Mouse (Mus musculus) limb, embryonic 11.5 days (tissue): ENCODE measurements around the gene Trpv4. TPM values are rescaled to one million over a fixed set of nuclear protein-coding genes. Genes with fewer than 3 reads are reported as not detected.

Experiments used
- ATAC-seq: fragments of 200-750 bp; cut with Nextera tagmentation; 2 replicates; pipeline ENCODE4 v1.8.0; 2017; ENCODE audit warnings: low read depth; ENCODE audit not compliant: insufficient number of reproducible peaks, low FRiP score, low TSS enrichment
- DNase-seq: peaks from one replicate; pipeline ENCODE4 v3.0.0-alpha.2; 2015; ENCODE audit warnings: low spot score
- H3K27ac ChIP-seq: fragments of 300-500 bp; sonication (generic); replicated peaks from 2 replicates; pipeline ENCODE4 v1.5.1; 2014; ENCODE audit warnings: low read depth, mild to moderate bottlenecking, low read length
- H3K27me3 ChIP-seq: fragments of 300-500 bp; sonication (generic); 2 replicates; pipeline ENCODE4 v1.6.1; 2014; ENCODE audit warnings: mild to moderate bottlenecking, low read length, mixed read lengths; ENCODE audit not compliant: control insufficient read depth, insufficient read depth
- H3K36me3 ChIP-seq: fragments of 300-500 bp; sonication (generic); 2 replicates; pipeline ENCODE4 v1.6.1; 2014; ENCODE audit warnings: mild to moderate bottlenecking, low read length, moderate library complexity, mixed read lengths; ENCODE audit not compliant: control insufficient read depth, insufficient read depth
- H3K4me1 ChIP-seq: fragments of 300-500 bp; sonication (generic); 2 replicates; pipeline ENCODE4 v1.6.1; 2014; ENCODE audit warnings: low read length, mixed read lengths; ENCODE audit not compliant: control insufficient read depth, insufficient read depth
- H3K4me2 ChIP-seq: fragments of 300-500 bp; sonication (generic); 2 replicates; pipeline ENCODE4 v1.6.1; 2014; ENCODE audit warnings: low read depth, mild to moderate bottlenecking, moderate library complexity; ENCODE audit not compliant: severe bottlenecking
- H3K4me3 ChIP-seq: fragments of 300-500 bp; sonication (generic); 2 replicates; pipeline ENCODE4 v1.5.1; 2014; ENCODE audit warnings: low read depth, low read length
- H3K9ac ChIP-seq: fragments of 300-500 bp; sonication (generic); 2 replicates; pipeline ENCODE4 v1.6.1; 2014; ENCODE audit warnings: mild to moderate bottlenecking, low read length
- H3K9me3 ChIP-seq: fragments of 300-500 bp; sonication (generic); 2 replicates; pipeline ENCODE4 v1.6.1; 2016; ENCODE audit warnings: low read length; ENCODE audit not compliant: control insufficient read depth
- WGBS: fragments of 180-500 bp; shearing (Covaris S2); extraction: QIAGEN DNeasy Blood & Tissue Kit; methylation state at CpG from one replicate; pipeline ENCODE4 v1.1.7; 2014; 5-methylcytosine and 5-hydroxymethylcytosine counted together
- polyA plus RNA-seq: library from polyadenylated mRNA; unstranded; fragments of >200 nt; fragmentation: Nextera tagmentation; extraction: Ambion mirVana; gene quantifications from 2 replicates; pipeline ENCODE4 v1.2.1, GENCODE M21; 2014

Trpv4 gene
- polyA plus RNA-seq, 1 experiment from 2014 or later, result 0.53 TPM

DNA sequence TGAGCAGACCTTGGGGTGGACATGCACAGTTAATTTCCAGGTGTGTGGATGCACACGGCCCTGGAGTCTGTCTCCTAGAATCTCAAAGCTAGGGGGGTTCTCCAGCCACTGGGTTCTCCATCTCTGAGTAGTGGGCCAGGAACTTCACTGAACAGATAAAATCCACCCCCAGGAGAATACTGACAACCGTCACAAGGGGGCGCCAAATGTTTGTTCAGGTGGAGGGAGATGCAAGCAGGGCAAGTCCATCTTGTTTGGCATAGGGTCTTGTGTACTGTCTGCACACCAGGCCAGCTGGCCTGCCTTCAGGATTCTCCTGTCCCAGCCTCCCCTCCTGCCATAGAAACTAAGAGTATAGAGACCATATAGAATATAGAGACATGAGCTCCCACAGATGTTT, 32.6 kb downstream of the Trpv4 start:
- DNase-seq, result peak; percentile 85

DNA sequence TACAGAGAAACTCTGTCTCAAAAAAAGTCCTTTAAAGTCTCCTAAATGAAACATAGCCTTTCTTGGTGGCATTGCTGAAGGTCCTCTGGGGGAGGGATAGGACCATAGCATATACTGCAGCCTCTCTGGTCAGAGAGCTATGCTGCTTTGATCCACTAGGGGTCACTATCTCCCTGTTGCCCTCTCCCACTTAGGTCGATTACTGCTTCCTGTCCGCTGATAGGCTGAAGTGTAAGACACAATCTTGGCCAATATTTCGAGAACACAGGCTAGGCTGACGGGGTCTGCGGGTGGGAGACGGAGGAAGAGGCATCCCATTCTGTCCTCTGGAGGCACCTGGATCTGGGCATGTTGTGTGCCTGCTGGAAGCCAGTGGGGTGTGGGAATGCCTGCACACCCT, 37.9 kb downstream of the Trpv4 start:
- DNase-seq, result no peak
- Histone ChIP-seq H3K4me1 (0 out of 2 replicates have a peak, but pooled peaks cover 2% of the 10 kb centered on the region), H3K4me3 (no peak overlapping the region), H3K27ac (no peak overlapping the region), H3K4me2 (no peak overlapping the region), H3K36me3 (no peaks in the 10 kb centered on the region; the same call in 1 of the 2 replicates), H3K9me3 (no peaks in the 10 kb centered on the region), H3K27me3 (no peaks in the 10 kb centered on the region), H3K9ac (no peak overlapping the region)
- no peak for ATAC-seq
- WGBS, result 41% methylated on average over 6 of the region's 6 CpGs

More for the DNA sequence above, 32.6 kb downstream of the Trpv4 start:
- H3K9me3 ChIP-seq, result no peaks in the 10 kb centered on the region
- no peak for ATAC-seq
- WGBS, result 24% methylated on average over 3 of the region's 3 CpGs
- no peaks in the 10 kb centered on the region for H3K36me3 ChIP-seq
- H3K4me1 ChIP-seq, result no peaks in the 10 kb centered on the region
- H3K4me3 ChIP-seq, result no peak overlapping the region
- no peak overlapping the region for H3K4me2 ChIP-seq
- H3K27ac ChIP-seq, result no peak overlapping the region
- H3K9ac ChIP-seq, result no peak overlapping the region
- H3K27me3 ChIP-seq, result no peaks in the 10 kb centered on the region

DNA sequence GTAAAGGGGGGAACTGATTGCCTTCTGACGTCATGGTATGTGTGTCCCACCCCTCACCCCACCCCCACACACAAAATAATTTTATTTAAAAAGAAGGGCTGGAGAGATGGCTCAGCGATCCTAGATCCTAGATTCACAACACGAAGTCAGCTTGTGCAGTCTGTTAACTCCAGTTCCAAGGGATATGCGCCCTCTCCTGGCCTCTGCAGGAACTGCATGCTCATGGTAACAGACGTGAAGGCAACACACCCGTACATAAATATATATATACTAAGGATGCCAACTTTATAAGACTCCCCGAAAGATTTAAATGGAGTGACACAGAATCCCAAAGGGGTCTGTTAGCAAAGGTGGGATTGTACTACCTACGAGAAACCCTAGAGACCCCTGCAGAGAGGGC, 39.4 kb downstream of the Trpv4 start:
- ATAC-seq, result no peak
- 34% methylated on average over 8 of the region's 8 CpGs for WGBS
- Histone ChIP-seq H3K4me2 (no peak overlapping the region), H3K4me3 (no peak overlapping the region), H3K4me1 (0 out of 2 replicates have a peak, but pooled peaks cover 2% of the 10 kb centered on the region), H3K9me3 (no peaks in the 10 kb centered on the region), H3K27ac (no peak overlapping the region), H3K27me3 (no peaks in the 10 kb centered on the region), H3K36me3 (no peaks in the 10 kb centered on the region; the same call in 1 of the 2 replicates), H3K9ac (no peak overlapping the region)
- DNase-seq, result peak; percentile 91

DNA sequence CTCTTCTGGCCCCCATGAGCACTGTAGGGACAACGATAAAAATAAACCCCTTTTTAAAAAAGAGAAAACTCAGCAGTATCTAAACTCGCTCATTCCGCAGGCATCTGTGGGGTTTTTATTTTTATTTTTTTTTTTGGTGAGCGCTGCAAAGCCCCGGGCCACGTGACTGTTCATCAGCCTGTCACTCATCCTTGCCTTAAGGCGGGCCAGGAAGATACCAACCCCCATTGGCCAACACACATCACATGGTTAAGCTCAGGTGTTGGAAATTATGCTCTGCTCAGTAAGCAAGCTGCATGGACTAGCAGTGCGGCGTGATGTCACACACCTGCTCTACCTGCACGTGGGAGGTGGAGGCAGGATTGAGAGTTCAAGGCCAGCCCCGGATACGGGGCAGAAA, 40.4 kb downstream of the Trpv4 start:
- Histone ChIP-seq H3K9me3 (no peaks in the 10 kb centered on the region), H3K4me1 (0 out of 2 replicates have a peak, but pooled peaks cover 2% of the 10 kb centered on the region), H3K36me3 (no peaks in the 10 kb centered on the region; the same call in 1 of the 2 replicates), H3K27ac (no peak overlapping the region), H3K27me3 (no peaks in the 10 kb centered on the region), H3K4me2 (no peak overlapping the region), H3K4me3 (no peak overlapping the region), H3K9ac (no peak overlapping the region)
- DNase-seq, result no peak
- WGBS, result 82% methylated on average over 12 of the region's 12 CpGs
- ATAC-seq, result no peak

DNA sequence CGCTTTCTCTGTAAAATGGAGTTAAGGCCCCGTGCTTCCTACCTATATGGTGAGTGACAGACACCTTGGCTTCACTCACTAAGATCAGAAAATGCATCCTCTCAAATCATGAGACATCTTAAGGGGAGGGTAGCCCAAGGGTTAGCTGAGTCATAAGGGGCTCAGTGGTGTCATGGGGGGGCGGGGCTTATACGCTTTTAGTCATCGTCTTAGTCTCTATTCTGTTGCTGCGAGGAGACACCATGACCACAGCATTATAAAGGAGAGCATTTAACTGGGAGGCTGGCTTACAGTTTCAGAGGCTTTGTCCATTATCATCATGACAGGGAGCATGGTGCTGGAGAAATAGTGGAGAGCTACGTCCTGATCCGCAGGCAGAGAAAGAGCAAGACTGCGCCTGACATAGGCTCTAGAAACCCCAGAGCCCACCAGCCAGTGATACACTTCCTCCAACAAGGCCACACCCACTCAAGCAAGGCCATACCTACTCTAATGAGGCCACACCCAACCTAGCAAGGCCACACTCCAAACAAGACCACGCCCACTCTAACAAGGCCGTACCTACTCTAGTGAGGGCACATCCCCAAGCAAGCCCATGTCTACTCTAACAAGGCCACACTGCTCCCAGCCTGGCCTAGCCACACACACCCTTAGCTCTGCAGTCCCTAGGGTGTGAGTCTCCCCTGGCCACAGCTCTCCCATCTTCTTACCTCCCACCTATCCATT, 41.7 kb downstream of the Trpv4 start:
- H3K9ac ChIP-seq, result no peak overlapping the region
- H3K36me3 ChIP-seq, result no peaks in the 10 kb centered on the region; the same call in 1 of the 2 replicates
- no peak for ATAC-seq
- H3K9me3 ChIP-seq, result no peaks in the 10 kb centered on the region
- H3K27ac ChIP-seq, result no peak overlapping the region
- no peak overlapping the region for H3K4me3 ChIP-seq
- 81% methylated on average over 11 of the region's 11 CpGs for WGBS
- no peak overlapping the region for H3K4me2 ChIP-seq
- H3K4me1 ChIP-seq, result 0 out of 2 replicates have a peak, but pooled peaks cover 5% of the 10 kb centered on the region
- no peak for DNase-seq
- no peaks in the 10 kb centered on the region for H3K27me3 ChIP-seq

DNA sequence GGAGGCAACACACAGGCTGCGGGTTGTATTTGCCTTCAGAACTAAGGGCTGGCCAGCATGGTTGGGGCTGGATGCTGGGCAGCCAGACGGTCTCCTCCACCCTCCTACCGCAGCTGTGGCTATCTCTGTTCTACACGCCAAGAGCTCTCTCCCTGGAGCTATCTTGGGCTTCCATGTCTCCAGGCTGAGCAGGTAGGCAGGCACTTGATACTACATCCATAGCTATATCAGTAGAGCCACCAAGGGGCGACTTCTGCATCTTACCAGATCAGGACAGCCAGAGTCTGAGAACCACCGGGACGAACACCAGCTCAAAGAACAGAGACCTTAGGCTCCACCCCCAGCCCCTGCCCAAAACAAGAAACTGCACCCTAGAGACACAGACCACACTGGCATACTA, 43.4 kb downstream of the Trpv4 start:
- Histone ChIP-seq H3K9ac (no peak overlapping the region), H3K4me3 (no peak overlapping the region), H3K27me3 (no peaks in the 10 kb centered on the region), H3K9me3 (no peaks in the 10 kb centered on the region), H3K27ac (no peak overlapping the region), H3K4me1 (0 out of 2 replicates have a peak, but pooled peaks cover 5% of the 10 kb centered on the region), H3K36me3 (peaks cover 3% of the 10 kb centered on the region; the same call in 1 of the 2 replicates), H3K4me2 (no peak overlapping the region)
- DNase-seq (no peak), ATAC-seq (no peak)
- WGBS, result 67% methylated on average over 7 of the region's 7 CpGs

DNA sequence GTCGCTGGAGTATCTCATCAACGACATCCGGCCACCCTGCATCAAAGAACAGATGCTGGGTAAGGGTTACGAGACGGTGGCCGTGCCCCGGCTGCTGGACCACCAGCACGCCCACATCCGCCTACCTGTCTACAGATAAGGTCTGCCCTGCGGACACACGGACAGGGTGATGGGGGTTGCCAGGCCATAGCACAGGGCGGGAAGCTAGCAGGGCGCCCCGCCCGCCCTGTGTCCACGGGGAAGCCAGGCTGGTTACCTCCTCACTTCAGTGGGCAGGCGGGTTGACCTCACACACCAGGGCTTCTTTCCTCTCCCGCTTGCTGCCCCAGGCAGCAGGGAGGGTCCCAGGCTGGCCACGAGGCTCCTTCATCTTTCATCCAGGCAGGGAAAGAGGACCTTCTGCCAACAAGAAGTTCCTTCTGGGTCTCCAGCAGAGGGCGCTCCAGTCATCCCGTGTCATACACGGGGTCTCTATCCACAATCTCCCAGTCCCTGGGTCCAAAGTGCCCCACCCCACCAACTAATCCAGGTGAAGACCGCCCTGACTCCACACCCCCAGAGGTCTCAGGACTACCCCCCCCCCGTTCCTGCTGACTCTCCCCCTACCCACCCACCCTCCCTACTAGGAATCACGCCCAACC, 46.1 kb downstream of the Trpv4 start:
- Histone ChIP-seq H3K4me1 (0 out of 2 replicates have a peak, but pooled peaks cover 8% of the 10 kb centered on the region), H3K4me2 (no peak overlapping the region), H3K36me3 (0 out of 2 replicates have a peak, but pooled peaks cover 3% of the 10 kb centered on the region), H3K9me3 (no peaks in the 10 kb centered on the region), H3K27ac (no peak overlapping the region), H3K27me3 (no peaks in the 10 kb centered on the region), H3K9ac (no peak overlapping the region), H3K4me3 (no peak overlapping the region)
- peak; percentile 76 for DNase-seq
- WGBS, result 59% methylated on average over 23 of the region's 25 CpGs
- ATAC-seq, result no peak

DNA sequence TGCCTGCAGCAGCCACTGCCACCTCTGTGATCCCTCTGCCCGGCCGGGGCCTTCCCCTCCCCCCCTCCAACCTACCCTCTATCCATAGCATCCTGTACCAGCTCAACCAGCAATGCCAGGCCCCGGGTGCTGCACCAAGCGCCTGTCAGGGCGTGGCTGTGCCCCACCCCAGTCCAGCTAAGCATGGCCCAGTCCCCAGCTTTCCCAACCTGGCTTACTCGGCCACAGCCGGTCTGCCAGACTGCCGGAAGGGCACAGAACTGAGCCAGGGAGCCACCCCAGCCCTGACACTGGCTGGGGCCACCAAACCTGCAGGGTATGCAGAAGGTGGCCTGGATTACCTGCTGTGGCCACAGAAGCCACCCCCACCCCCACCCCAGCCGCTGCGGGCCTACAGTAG, 47.0 kb downstream of the Trpv4 start:
- Histone ChIP-seq H3K9ac (no peak overlapping the region), H3K4me3 (no peak overlapping the region), H3K9me3 (no peaks in the 10 kb centered on the region), H3K4me2 (no peak overlapping the region), H3K4me1 (peaks cover 11% of the 10 kb centered on the region; the same call in 1 of the 2 replicates), H3K36me3 (0 out of 2 replicates have a peak, but pooled peaks cover 3% of the 10 kb centered on the region), H3K27me3 (no peaks in the 10 kb centered on the region), H3K27ac (no peak overlapping the region)
- no peak for ATAC-seq
- 87% methylated on average over 10 of the region's 10 CpGs for WGBS
- DNase-seq, result no peak
